Mouse (Mus musculus) right cerebral cortex, postnatal 36 days (tissue): ENCODE measurements at regions not wholly inside any gene's neighbourhood (a gene's known extent, or its start where the extent isn't known, plus 50 kb on each side); places are given as distances from the start of the nearest gene placed in this dataset.

Source experiments
- DNase-seq, 2 experiments: peaks; one replicate each; pipeline ENCODE4 v3.0.0; 2022; ENCODE audit warnings: low spot score in 2 of 2, mixed read lengths in 1 of 2

DNA sequence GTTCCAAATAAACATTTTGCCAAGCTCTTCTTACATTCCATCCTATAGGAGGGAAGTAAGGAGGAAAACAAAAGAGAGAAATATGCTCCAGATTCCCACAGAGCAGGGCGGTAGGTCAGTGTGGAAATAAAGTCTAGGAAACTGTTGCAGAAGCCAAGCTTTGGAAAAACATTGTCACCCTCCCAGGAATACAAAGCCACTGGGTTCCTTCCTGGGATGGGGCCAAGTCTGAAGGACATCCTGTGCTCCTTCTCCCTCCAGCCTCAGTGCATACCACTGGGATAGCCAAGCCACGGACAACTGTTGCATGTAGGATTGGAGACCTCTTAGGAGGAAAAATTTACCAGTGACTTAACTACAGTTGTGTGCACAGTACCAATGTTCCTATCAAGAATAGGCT lies 195.8 kb upstream of the Cdyl start:
- DNase-seq = no peak

DNA sequence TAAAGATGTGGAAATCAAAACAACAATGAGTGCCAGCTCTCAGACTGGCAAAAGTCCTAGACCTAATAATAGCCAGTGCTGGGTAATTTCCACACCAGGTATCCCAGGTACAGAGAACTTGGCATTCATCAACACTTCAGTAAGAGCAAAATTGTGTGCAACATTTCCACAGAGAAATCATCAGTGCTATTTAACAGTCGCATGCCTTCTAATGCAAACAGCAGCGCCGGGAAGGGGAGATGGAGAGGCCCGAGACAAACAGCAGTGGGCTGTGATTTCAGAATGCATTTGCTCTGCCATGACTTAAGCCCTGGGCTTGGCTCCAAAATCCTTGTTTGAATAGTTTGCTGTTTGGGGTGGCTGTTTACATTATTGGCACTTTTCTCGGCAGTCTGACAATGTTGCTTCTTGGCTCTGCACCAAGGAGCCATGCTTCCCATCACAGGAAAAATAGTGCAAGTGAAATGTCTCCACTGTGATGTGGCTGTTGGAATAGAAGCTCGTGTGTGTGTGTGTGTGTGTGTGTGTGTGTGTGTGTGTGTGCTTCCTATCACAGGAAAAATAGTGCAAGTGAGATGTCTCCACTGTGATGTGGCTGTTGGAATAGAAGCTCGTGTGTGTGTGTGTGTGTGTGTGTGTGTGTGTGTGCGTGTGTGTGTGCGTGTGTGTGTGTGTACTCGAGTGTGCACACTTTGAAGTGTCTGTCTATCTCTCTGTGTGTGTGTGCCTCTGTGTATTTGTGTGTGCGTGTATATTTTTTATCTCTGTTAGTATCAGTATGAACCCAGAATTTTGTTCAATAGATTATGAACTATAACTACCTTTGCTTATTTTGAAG lies 190.1 kb upstream of the Cdyl start:
- DNase-seq = peak; percentile 4 to 16

DNA sequence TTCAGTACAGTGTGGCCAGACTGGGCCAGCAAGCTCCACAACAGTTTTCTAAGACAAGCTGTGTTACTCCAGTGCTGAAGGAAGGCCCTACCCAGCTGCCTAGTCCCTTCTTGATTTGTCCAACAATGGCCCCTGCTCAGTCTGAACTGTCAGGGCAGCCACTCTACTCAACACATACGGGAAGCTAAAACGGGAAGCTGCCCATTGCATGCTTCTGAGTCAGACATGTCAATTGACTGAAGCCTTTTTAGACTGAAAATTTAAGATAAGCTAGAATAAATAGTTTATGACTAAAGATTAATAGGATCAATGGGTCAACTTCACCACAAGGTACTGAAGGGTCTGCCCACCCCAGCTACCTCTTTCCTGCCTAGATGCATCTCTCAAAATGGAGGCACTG lies 181.4 kb upstream of the Cdyl start:
- DNase-seq = no peak

DNA sequence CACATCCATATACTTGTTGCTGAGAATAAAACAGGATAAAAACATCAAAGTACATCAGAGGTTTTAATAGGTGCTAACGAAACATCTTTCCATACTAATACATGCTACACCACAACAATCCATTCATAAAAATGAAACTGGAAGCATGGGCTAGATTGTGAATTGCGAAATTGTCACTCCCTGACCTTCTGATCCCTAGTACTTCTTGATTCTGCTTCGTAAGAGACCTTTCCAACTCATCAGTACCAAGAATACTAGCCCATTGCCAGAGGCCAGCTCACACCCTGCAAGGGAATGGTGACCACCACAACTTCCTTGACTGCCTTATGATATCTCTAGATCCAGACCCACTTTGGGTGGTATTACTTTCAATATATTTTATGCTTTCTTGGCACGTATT lies 177.3 kb upstream of the Cdyl start:
- DNase-seq = no peak

DNA sequence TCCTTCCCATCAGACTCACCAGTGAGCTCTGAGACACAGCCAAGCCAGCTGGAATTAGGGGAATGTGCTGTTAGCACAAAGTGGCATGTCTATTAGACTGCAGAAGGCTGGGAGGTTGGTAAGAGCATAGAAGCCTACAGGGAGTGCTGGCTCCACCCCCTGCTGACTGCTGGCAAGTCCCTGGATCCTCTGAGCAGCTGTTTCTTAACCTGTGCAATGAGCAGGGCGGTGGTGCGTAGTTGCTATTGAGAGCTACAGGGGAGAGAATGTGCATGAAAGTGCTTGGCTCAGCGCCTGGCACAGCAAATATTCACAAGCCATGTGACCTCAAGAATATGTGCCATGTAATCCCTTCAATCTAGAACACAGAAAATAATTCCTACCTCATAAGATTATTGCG lies 173.5 kb upstream of the Cdyl start:
- no peak for DNase-seq

DNA sequence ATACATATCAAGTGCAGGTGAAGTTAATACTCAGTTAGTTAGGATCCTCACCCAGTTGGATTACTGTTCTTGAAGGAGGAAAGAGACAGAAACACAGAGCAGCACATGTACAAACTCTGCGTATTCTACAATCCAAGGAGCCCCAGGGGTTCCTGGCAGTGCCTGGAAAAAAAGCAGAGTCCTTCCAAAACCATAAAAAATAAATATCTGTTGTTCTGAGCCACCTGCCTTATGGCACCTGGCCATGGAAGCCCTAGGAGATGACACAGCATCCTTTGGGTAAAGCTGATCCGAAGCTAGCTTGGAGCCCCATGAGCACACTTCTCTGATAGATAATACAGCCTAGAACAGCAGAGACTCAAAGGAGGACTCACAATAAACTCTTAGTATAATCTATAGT lies 159.9 kb upstream of the Cdyl start:
- DNase-seq = no peak

DNA sequence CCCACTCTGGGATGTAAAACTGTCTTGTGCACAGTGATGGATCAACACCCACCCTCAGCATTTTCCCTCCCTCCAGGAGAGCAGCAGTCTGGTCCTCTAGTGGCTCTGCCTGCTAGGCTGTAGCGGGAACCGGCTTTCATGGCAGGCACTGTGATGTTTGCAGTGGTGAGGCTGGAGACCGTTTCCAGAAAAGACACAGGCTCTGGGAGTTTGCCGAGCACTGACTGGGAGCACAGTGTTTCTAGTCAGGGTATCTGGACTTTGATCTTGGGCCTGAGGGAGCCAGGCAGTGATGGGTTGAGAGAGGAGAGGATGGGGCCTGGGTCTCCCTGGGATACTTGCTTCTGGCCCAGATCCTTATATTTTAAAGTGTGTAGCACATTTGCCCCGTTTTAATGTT lies 158.7 kb upstream of the Cdyl start:
- peak in 1 of 2 experiments; percentile 8 for DNase-seq

DNA sequence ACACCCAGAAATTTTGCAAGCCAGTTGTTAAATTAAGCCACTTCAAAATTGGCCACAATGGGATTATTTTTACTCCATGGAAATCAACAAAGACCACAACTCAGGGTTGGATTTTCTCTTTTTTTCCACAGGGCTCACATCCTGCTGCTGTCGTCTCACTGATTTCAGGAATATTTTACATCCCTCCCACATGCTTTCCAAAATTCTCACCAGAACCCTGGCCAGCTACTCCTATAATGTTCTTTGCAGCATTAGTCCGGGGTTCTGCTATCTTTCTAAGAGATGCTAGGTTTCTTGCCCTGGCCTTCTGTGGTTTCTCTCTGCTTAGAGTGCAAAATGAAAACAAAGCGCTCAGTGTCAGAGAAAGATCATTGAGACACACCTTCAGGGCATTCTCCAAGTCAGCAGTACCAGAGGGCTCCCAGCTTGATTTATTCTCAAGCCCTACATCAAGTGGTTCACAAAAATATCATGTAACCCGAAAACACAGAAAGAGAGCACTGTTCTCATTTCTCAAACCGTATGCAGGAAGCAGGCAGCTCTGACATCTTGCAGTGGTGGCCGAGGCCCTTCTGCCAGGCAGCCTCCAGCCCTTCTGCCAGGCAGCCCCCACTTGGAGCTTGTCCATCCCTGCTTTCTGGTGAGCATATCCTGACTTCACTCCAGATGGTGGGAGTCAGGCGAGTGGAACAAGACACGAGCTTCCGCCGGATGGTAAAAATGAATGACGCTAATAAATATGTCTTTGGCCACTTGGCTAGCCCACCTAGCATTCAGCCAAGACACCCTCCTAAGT lies 158.1 kb upstream of the Cdyl start:
- peak; percentile 51 to 66 for DNase-seq

DNA sequence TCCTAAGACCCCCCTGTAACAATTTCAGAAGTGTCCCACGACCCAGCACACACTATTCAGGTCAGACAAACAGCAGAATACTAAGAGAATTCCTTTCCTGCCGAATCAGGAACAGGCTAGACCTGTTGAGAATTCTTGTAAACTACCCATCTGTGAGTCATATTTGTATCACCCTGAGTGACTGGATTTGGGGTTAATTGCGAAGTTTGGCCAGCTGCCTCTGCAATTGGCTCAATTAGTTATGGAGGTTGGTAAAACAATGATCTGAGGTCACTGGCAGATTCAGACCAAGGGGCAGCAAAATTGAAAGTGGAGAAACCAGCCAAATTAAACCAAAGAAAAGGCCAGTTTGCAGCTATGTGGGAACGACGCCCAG lies 157.5 kb upstream of the Cdyl start:
- DNase-seq = peak; percentile 12 to 41

DNA sequence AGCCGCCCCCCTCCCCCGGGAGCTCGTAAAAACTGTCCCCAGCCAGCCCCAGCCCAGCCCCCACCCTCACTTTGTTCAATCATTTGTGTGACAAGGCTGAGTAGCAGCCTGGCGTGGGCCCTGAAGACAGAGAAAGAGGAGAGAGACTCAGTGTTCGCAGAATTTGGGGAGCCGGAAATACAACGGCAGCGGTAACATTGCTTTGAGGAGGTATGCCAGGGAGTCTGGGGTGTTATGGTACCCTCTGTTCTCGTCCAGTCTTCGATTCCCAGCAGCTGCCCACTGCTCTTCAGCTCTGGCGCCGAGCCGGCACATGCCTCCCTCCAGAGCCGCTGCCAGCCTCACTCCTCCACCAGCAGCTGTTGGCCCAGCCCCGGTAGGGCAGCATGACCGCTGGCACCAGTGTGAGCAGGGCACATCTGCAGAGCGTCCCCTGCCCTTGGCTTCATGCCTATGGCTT lies 156.2 kb upstream of the Cdyl start:
- peak; percentile 42 to 51 for DNase-seq

DNA sequence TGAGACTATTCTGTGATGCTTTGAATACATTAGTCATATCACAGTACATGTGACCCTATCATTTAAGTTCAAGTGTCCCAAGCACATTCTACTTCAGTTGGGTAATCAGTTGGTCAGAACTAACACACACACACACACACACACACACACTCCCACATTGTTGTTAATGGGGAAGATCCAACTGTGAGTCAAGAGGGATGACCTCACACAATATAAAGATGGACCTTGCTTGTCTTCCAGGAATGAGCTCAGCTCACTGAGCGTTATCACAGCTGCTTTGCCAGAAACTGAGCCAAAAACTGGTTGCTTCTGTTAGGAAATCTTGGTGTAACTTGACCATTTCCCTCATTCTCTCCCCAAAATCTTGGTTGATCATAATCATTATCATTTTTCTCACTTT lies 152.4 kb upstream of the Cdyl start:
- DNase-seq = no peak

DNA sequence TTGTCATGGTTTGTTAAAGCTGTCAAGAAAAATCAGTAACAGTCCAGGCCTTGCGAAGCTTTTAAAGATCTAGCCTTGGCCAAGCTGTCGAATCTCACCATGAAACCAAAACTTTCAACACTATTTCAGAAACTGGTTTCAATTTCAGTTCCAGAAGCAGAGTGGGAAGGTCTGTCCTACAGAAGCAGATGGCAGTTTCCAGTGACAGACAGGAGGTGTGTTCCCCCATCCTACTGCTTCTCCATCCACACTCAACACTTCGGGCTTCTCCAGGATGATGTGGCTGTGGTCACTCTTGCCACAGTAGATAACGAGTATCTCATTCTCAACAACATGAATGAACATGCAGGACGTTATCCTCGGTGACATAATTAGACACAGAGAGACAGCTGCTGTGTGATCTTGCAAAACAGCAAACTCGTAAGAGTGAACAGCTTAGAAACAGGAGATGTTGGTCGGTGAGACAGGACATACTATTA lies 147.6 kb upstream of the Cdyl start:
- DNase-seq = peak; percentile 10 to 25

DNA sequence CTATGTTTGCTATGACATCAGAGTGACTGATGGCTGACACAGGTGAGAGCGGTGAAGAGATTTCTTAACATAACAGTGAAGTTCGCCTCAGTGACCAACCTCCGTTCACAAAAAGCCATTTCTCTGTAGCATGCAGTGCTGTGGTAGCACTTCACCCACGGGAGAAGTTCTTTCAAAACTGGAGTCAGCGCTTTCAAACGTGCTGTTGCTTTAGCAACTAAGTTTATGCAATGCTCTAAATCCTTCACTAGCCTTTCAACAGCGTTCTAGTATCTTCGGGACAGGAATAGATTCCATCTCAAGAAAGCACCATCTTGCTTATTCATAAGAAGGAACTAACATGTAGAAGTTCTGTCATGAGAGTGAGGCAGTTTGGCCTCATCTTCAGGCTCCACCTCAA lies 146.5 kb upstream of the Cdyl start:
- DNase-seq = peak; percentile 37 to 56

DNA sequence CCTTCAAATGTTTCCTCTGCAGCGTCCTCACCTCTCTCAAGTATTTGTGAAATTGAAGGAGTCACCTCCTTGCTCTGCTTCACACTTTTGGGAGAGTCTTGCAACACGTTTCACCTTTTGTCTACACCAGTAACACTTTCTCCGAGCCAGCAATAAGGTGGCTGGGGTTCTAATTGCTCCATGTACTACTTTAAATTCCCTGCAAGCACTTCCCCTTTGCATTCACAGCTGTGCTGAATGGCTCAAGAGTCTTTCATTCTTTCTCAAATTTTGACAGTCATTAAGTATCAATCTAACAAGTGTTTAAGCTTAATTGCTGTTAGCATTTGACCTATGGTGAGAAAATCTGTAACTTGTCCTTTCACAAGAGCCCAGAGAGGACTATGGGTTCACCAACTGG lies 144.3 kb upstream of the Cdyl start:
- no peak for DNase-seq

DNA sequence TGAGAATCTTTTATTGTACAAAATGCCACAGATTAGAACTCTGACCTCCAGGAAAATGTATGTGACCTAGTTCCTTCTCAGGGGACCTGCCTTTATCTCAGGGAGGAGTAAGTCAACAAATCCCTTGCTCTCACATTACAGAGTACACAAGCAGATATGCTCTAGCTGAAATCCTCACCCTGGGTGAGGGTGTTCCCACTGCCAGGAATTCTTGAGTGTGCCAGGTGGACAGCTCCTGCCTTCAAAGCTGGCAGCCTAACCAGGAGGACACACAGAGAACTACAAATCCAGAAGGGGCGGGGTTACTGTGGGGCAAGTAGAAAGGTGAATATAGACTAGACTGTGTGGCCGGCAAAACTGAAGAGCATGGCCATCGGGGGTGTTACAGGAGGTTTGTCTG lies 141.9 kb upstream of the Cdyl start:
- no peak for DNase-seq

DNA sequence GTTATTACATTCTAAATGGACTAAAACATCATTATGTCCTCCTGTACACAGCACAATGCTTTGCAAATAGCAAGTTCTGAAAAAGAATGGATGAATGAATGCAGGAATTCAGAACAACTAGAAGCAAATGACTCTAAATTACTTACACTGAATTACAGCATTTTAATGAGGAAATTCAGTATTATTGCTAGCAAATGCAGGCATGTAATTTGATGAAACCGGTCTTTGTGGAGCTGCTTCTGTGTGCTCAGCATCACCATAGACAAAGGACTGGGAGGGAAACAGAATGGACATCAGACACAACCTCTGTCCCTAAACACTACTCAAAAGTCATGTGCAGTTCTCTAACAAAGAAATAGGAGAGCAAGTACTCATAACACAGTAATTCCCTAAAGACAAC lies 137.4 kb upstream of the Cdyl start:
- no peak for DNase-seq

DNA sequence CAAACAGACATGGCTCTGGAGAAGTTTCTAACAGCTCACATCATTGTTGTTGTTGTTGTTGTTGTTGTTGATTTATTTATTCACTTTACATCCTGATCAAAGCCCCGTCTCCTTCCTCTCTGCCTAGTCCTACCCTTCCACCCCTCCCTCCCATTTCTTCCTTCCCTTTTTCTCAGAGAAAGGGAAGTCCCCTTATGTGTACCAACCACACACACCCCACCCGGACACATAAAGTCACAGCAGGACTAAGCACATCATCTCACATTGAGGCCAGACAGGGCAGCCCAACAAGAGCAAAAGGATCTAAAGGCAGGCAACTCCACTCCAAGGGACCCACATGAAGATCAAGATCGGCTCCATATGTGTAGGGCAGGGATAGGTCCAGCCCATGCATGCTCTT lies 130.1 kb upstream of the Cdyl start:
- no peak for DNase-seq

DNA sequence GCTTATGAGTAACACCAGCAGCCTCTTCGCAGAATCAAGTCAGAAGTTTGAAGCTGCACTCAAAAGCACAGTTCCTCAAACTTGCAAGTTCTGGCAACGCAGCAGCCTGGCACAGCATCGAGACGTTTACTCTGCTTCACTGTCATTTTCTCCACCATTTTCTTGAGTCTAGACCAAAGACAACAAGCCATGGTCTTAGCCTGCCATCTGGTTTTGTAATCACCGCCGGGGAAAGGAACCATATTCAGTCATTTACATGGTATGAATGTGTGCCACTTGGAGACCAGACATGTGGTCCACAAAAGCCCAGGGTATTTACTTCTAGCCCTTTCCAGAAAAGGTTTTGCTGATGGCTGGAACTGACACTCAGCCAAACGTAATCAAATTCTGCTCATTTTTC lies 122.5 kb upstream of the Cdyl start:
- DNase-seq = no peak

DNA sequence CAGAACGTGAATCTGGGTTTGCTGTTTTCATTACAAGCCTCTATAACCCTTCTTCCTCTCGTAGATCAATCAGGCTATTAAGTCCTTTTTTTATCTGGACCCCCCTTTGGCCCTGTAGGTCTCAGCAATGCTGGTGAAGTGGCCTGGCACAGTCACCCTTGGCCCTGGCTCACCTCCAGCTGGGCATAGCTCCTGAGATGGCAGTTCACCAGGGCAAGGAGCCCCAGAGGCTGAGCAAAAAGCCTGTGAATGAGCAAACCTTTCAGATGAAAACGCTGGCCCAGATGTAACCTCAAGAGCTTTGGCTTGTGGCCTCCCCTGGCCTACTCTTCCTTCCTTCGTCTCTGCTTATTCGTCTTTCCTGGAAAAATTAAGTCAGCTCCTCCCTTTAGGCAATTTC lies 121.7 kb upstream of the Cdyl start:
- DNase-seq = no peak

DNA sequence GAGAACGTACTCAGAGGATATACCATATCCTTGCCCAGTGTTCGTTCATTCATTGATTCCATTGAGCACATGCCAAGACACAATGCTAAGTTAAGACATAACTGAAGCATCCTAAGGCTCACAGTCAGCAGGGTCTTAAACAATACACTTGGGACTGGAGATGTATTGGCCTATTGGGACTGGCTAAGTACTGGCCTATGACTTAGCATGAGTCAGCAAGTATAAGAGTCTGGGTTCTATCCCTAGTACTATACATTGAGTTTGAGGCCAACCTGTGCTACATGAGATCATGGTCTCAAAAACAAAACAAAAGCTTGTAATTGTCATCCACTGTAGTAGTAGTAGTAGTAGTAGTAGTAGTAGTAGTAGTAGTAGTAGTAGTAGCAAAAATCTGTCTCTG lies 119.2 kb upstream of the Cdyl start:
- DNase-seq = no peak

DNA sequence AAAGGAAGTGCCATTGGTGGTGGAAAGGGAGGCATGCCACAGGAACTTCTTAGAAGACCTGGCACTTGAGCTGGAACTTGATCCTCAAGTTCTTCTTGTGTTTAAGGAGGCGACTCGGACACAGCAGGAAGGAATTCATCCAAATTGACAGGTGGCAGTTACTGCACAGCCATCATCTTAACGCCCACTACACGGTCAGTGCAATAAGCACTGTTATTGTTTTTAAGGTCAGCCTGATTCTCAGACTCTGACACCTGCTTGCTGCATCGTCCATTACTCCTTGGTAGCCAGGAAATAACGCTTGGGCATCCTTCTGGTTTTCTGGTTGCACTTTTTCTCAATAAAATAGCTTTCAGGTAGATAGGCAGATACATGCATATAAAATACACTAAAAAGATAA lies 118.6 kb upstream of the Cdyl start:
- DNase-seq = no peak

DNA sequence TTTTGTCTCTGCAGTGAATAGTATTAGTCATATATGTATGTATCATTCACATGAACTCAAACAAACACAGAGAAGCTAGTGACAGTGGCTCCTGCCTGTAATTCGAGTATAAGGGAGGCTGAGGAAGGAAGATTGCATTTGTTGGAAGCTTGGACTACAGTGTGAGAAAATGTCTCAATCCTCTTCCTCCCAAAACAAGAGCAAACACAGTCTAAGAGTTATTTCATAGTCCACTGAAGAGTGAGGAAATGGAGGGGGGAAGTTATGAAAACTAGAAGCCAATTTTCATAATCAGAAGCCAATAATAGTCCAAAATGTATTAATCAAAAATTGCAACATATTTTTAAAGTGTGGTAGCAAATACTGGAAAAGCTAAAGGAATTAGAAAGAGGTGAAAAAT lies 95.6 kb upstream of the Cdyl start:
- DNase-seq = no peak

DNA sequence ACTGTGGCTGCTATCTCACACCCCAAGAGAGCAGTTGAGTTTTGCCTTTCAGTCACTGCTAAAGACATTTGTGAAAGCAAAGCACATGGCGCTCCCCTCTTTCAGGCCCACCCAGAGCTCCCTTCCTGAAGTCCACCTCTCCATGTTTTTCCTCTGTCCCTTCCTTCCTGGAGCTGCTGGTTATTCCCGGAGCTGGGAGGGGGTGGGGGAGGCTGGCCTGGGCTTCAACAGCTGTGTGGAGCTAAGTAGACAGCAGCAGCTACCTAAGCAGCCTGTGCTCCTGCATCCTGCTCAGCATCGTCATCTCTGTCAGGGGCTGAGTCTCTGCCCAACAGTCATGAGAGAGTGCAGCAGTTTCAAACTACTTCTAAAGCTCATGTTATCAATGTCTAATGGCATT lies 78.0 kb upstream of the Cdyl start:
- no peak for DNase-seq
